Mouse (Mus musculus): ENCODE data around the gene Vmn1r166. TPM values are rescaled to one million over a fixed set of nuclear protein-coding genes. Genes with fewer than 3 reads are reported as not detected.
"Not testable (repeated sequence)": the region's sequence is repeated elsewhere in the genome, so short reads cannot be mapped to it uniquely, and the experiment has no call there.

Gene Vmn1r166
- not detected in 2 replicates for polyA plus RNA-seq (2015; fragmentation: Nextera tagmentation; extraction: Ambion mirVana)

- not testable (repeated sequence) for H3K4me1 ChIP-seq, H3K4me3 ChIP-seq
Observed at GRCm38 (mm10) chr7:23251582-23251981, at the start of gene Vmn1r166. Gene Vmn1r166, minus strand, starts transcription at chr7:23251682.

GRCm38 (mm10) chr7:23300892-23301291, 49.4 kb upstream of the Vmn1r166 start, which contains the start of gene Nlrp4e:
Gene Nlrp4e, plus strand, starts transcription at chr7:23301192.
- not testable (repeated sequence) for H3K4me2 ChIP-seq; H3K9ac ChIP-seq; H3K27ac ChIP-seq; ATAC-seq (ENCODE audit: insufficient number of reproducible peaks, low FRiP score, low TSS enrichment, low read depth); H3K4me1 ChIP-seq; H3K4me3 ChIP-seq; H3K9me3 ChIP-seq; H3K36me3 ChIP-seq; H3K27me3 ChIP-seq
- 80% methylated on average over 3 of the region's 3 CpGs for WGBS

More at GRCm38 (mm10) chr7:23251582-23251981, at the start of gene Vmn1r166:
- H3K9me3 ChIP-seq; ATAC-seq (ENCODE audit: insufficient number of reproducible peaks, low FRiP score, low TSS enrichment, low read depth); H3K27me3 ChIP-seq; H3K27ac ChIP-seq; H3K4me2 ChIP-seq; H3K36me3 ChIP-seq; H3K9ac ChIP-seq: not testable (repeated sequence)
- no CpG with 5 or more reads among the region's 2 CpGs for WGBS

GRCm38 (mm10) chr7:23278800-23279199, 27.3 kb upstream of the Vmn1r166 start, which contains the start of gene Gm6902:
Gene Gm6902, minus strand, starts transcription at chr7:23278900.
- H3K9me3 ChIP-seq; ATAC-seq (ENCODE audit: insufficient number of reproducible peaks, low FRiP score, low TSS enrichment, low read depth); H3K27ac ChIP-seq; H3K4me2 ChIP-seq; H3K9ac ChIP-seq; H3K4me3 ChIP-seq; H3K4me1 ChIP-seq; H3K27me3 ChIP-seq; H3K36me3 ChIP-seq: not testable (repeated sequence)
- WGBS = no CpG with 5 or more reads among the region's 2 CpGs

- not testable (repeated sequence) for H3K4me2 ChIP-seq; H3K9ac ChIP-seq; H3K36me3 ChIP-seq; H3K4me3 ChIP-seq; ATAC-seq (ENCODE audit: insufficient number of reproducible peaks, low FRiP score, low TSS enrichment, low read depth); H3K4me1 ChIP-seq; H3K27ac ChIP-seq; H3K27me3 ChIP-seq; H3K9me3 ChIP-seq
- WGBS = no CpG with 5 or more reads among the region's 3 CpGs
Observed at GRCm38 (mm10) chr7:23217032-23217431, 34.5 kb downstream of the Vmn1r166 start, which contains the start of gene Vmn1r165. Gene Vmn1r165, plus strand, starts transcription at chr7:23217332.

Other genes starting within 250 kb of the Vmn1r166 start
- not detected in 2 replicates for gene Gm4216, start 231.8 kb downstream of the Vmn1r166 start, polyA plus RNA-seq (2015; fragmentation: Nextera tagmentation; extraction: Ambion mirVana)
- not detected in 2 replicates for gene Vmn1r163, start 196.1 kb downstream of the Vmn1r166 start, polyA plus RNA-seq (2015; fragmentation: Nextera tagmentation; extraction: Ambion mirVana)
- gene Gm8720, start 184.2 kb downstream of the Vmn1r166 start, polyA plus RNA-seq (2015; fragmentation: Nextera tagmentation; extraction: Ambion mirVana) = not detected in 2 replicates
- gene Gm10662, start 107.2 kb downstream of the Vmn1r166 start, polyA plus RNA-seq (2015; fragmentation: Nextera tagmentation; extraction: Ambion mirVana) = not detected in 2 replicates
- gene Vmn1r165, start 34.4 kb downstream of the Vmn1r166 start, polyA plus RNA-seq (2015; fragmentation: Nextera tagmentation; extraction: Ambion mirVana) = not detected in 2 replicates
- not detected in 2 replicates for gene Gm6902, start 27.2 kb upstream of the Vmn1r166 start, polyA plus RNA-seq (2015; fragmentation: Nextera tagmentation; extraction: Ambion mirVana)
- not detected in 2 replicates for gene Nlrp4e, start 49.5 kb upstream of the Vmn1r166 start, polyA plus RNA-seq (2015; fragmentation: Nextera tagmentation; extraction: Ambion mirVana)
- gene Nlrp5, start 134.2 kb upstream of the Vmn1r166 start, polyA plus RNA-seq (2015; fragmentation: Nextera tagmentation; extraction: Ambion mirVana) = 0.08 and 0.09 TPM in 2 replicates